Mouse (Mus musculus): ENCODE measurements around the gene Slc2a4.

Gene Slc2a4

DNA sequence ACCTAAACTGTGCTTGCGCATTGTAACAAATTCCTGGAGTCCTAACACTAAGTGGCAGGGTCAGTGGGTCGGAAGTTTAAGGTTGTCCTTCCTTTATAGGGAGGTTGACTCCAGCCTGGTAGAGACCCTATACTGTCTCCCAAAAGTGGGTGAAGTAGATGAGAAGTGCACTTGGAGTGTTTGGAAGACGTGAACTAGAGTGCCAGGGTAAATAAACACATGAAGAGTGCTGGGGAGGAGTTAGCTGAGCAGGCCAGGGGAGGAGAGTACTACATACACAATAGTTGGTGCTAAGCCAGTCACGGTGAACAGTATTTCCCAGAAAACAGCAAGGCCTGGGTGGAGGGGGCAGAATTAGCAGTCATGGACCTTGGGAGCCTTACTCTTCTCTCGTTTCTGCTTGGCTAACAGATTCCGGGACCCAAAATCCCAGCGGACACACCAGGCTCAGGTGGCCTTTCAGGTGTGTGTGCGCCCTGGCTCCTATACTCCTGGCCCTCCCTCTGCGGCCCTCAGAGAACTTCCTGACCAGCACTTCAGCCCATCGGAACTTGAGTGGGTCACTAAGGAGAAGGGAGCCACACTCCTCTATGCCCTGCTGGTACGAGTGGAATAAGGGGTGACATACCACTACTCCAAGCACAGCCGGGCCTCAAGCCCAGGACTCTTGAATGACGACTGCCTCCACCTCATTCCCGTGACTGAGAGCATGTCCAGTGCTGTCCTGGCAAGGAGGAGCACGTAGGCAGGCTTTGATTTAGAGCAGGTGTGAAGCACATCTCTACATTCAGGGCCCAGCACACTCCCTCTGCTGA lies 35.1 kb downstream of the Slc2a4 start:
- CTCF ChIA-PET: interaction anchor here in 1 of 4 experiments (0.6 kb wide), 1 partner anchor 88 kb away, joined by 3 read pairs; the partner anchor contains the start of gene Dvl2
- POLR2A ChIA-PET: interaction anchor here in 2 of 4 experiments (0.7 to 19.9 kb wide), 17 partner anchors 6 to 366 kb away, joined by 3 to 353 read pairs (median 4); partner anchors contain the start of genes 2810408A11Rik (in 2 of the 2), Eif5a (in 2 of the 2), Neurl4 (in 2 of the 2) and Slc2a4 (in 2 of the 2)

DNA sequence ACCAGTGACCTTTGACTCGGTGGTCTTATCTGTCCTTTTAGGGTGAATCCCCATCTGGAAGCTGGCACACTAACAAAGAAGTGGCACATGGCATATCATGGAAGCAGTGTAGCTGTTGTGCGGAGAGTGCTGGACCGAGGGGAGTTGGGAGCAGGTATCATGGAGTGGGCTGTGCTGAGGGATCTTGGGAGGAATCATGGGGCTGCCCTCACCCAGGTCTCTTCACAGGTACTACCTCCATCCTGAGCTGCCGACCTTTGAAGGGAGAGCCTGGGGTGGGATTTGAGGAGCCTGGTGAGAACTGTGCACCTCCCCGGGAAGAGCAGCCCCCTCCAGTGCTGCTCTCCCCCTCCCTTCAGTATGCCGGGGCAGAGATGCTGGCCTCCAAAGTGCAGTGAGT lies 36.3 kb downstream of the Slc2a4 start:
- CTCF ChIA-PET: interaction anchor here in 1 of 4 experiments (0.5 to 0.6 kb wide), 2 partner anchors 28 to 39 kb away, joined by 4 to 8 read pairs; no protein-coding TSS in a partner anchor
- POLR2A ChIA-PET: interaction anchor here (0.6 to 19.9 kb wide), 8 partner anchors 8 to 92 kb away, joined by 3 to 353 read pairs (median 6); partner anchors contain the start of genes 2810408A11Rik (in 3 of the 4), Neurl4 (in 3 of the 4), Eif5a (in 2 of the 4) and Gps2 (in 1 of the 4)

- ChIA-PET POLR2A (interaction anchor here (0.6 to 19.9 kb wide), 11 partner anchors 8 to 86 kb away, joined by 3 to 353 read pairs (median 4); partner anchors contain the start of genes 2810408A11Rik (in 3 of the 4), Neurl4 (in 3 of the 4), Eif5a (in 2 of the 4) and Acap1 (in 1 of the 4)), CTCF (interaction anchor here in 2 of 4 experiments (0.5 to 1.2 kb wide), 3 partner anchors 11 to 34 kb away, joined by 3 to 6 read pairs (median 4); partner anchors contain the start of genes 2810408A11Rik (in 1 of the 2) and Neurl4 (in 1 of the 2))
These were observed 37.0 kb downstream of the Slc2a4 start for GRCm38 (mm10) chr11:69910781-69911560.

- ChIA-PET POLR2A (interaction anchor here in 2 of 4 experiments (0.6 to 19.9 kb wide), 8 partner anchors 9 to 86 kb away, joined by 3 to 353 read pairs (median 5); partner anchors contain the start of genes 2810408A11Rik (in 2 of the 2), Neurl4 (in 2 of the 2), Ctdnep1 (in 1 of the 2) and Eif5a (in 1 of the 2)), CTCF (interaction anchor here in 1 of 4 experiments (0.9 to 1.2 kb wide), 2 partner anchors 10 to 33 kb away, joined by 3 to 6 read pairs; partner anchors contain the start of genes 2810408A11Rik and Neurl4)
These were observed 37.8 kb downstream of the Slc2a4 start for GRCm38 (mm10) chr11:69910177-69910576.

DNA sequence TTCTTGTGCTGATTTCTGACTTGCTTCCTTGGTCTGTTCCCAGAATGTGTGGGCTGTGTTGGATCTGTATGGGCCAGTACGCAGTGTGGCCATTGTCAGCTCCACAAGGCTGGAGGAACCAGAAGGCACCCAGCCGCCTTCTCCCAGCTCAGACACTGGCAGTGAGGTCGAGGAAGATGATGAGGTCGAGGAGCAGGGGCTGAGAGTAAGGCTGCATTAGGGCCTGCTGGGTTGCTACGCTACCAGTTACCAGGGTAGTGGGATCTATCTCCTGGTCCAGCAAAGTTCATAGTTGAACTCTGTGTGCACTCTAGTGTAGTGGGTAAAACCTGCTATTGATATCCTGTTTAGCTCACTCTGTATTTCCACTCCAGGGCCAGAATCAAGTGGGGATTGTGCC lies 38.8 kb downstream of the Slc2a4 start:
- CTCF ChIA-PET: interaction anchor here in 1 of 4 experiments (0.7 kb wide), 1 partner anchor 14 kb away, joined by 7 read pairs; no protein-coding TSS in a partner anchor
- POLR2A ChIA-PET: interaction anchor here in 3 of 4 experiments (0.7 to 19.9 kb wide), 9 partner anchors 9 to 253 kb away, joined by 3 to 353 read pairs (median 4); partner anchors contain the start of genes 2810408A11Rik (in 1 of the 3), Eif5a (in 1 of the 3), Elp5 (in 1 of the 3) and Gps2 (in 1 of the 3)

- ChIA-PET POLR2A (interaction anchor here in 3 of 4 experiments (0.7 to 19.9 kb wide), 9 partner anchors 8 to 252 kb away, joined by 3 to 353 read pairs (median 4); partner anchors contain the start of genes 2810408A11Rik (in 1 of the 3), Eif5a (in 1 of the 3), Elp5 (in 1 of the 3) and Gps2 (in 1 of the 3)), CTCF (no interaction called here)
These were observed 39.3 kb downstream of the Slc2a4 start for GRCm38 (mm10) chr11:69908645-69909044.

GRCm38 (mm10) chr11:69904311-69904710 lies 43.7 kb downstream of the Slc2a4 start:
- ChIA-PET CTCF (interaction anchor here in 3 of 4 experiments (0.6 to 1.4 kb wide), 3 partner anchors 17 to 215 kb away, joined by 4 to 6 read pairs (median 4); no protein-coding TSS in a partner anchor), POLR2A (interaction anchor here in 3 of 4 experiments (1.0 to 19.9 kb wide), 8 partner anchors 11 to 67 kb away, joined by 3 to 353 read pairs (median 6); partner anchors contain the start of genes Eif5a (in 2 of the 3), Gps2 (in 2 of the 3), Nlgn2 (in 1 of the 3) and Tmem256 (in 1 of the 3))

DNA sequence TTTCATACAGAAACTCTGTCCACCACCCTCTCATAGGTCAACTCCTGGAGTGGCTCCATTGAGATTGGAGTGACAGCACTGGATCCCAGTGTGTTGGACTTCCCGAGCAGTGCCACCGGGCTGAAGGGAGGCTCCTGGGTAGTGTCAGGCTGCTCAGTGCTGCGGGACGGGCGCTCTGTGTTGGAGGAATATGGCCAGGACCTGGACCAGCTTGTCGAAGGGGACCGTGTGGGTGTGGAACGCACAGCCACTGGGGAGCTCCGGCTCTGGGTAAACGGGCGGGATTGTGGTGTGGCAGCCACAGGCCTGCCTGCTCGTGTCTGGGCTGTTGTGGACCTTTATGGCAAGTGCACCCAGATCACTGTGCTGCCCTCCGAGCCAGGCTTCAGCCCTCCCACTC lies 45.0 kb downstream of the Slc2a4 start:
- ChIA-PET CTCF (interaction anchor here in 2 of 4 experiments (0.9 to 1.4 kb wide), 2 partner anchors 26 to 172 kb away, joined by 4 read pairs; no protein-coding TSS in a partner anchor), POLR2A (interaction anchor here in 3 of 4 experiments (0.6 to 19.9 kb wide), 18 partner anchors 8 to 148 kb away, joined by 3 to 353 read pairs (median 6); partner anchors contain the start of genes Eif5a (in 2 of the 3), Gps2 (in 2 of the 3), Ctdnep1 (in 1 of the 3) and Slc2a4 (in 1 of the 3))

DNA sequence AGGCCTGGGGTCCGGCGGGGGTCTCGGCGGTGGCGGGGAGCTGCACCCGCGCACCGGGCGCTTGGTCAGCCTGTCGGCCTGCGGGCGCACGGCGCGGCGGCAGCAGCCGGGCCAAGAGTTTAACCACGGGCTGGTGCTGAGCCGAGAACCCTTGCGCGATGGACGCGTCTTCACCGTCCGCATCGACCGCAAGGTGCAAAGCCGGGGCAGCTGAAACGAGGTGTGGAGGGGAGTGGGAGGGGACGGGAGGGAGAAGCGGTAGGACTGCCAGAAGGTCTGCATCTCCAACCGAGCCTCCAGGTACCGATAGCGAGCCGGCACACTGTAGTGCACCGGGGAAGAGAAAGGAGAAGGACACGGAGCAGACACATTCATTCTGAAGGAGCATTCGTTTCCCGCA lies 46.0 kb downstream of the Slc2a4 start:
- POLR2A ChIA-PET: interaction anchor here (0.8 to 19.9 kb wide), 52 partner anchors 9 to 311 kb away, joined by 3 to 353 read pairs (median 6); partner anchors contain the start of genes Eif5a (in 3 of the 4), Ctdnep1 (in 2 of the 4), Gps2 (in 2 of the 4) and Nlgn2 (in 2 of the 4)
- CTCF ChIA-PET: interaction anchor here in 3 of 4 experiments (0.6 to 1.6 kb wide), 8 partner anchors 15 to 50 kb away, joined by 3 to 6 read pairs (median 4); no protein-coding TSS in a partner anchor

- POLR2A ChIA-PET: interaction anchor here (0.6 to 19.9 kb wide), 71 partner anchors 9 to 320 kb away, joined by 3 to 353 read pairs (median 5); partner anchors contain the start of genes Ctdnep1 (in 3 of the 4), Eif5a (in 3 of the 4), Gps2 (in 2 of the 4) and Nlgn2 (in 2 of the 4)
- CTCF ChIA-PET: interaction anchor here (0.6 to 3.1 kb wide), 15 partner anchors 14 to 269 kb away, joined by 3 to 16 read pairs (median 4); partner anchors contain the start of genes Fxr2 (in 1 of the 4) and Tmem95 (in 1 of the 4)
These were observed 46.6 kb downstream of the Slc2a4 start for GRCm38 (mm10) chr11:69901406-69901846.

GRCm38 (mm10) chr11:69900471-69901405 lies 47.2 kb downstream of the Slc2a4 start, which contains the start of the genes 2810408A11Rik and Neurl4:
Gene 2810408A11Rik (minus strand): TSS chr11:69900987.
Gene Neurl4 (plus strand): TSS chr11:69901072.
- ChIA-PET CTCF (interaction anchor here (0.6 to 3.1 kb wide), 25 partner anchors 10 to 268 kb away, joined by 3 to 16 read pairs (median 4); partner anchors contain the start of genes Tmem95 (in 2 of the 4), Fxr2 (in 1 of the 4), Nlgn2 (in 1 of the 4) and Tmem256 (in 1 of the 4)), POLR2A (interaction anchor here (0.6 to 19.9 kb wide), 102 partner anchors 8 to 877 kb away, joined by 3 to 353 read pairs (median 4); partner anchors contain the start of genes Ctdnep1 (in 3 of the 4), Eif5a (in 3 of the 4), Tmem95 (in 3 of the 4) and Gps2 (in 2 of the 4))

- ChIA-PET CTCF (interaction anchor here (0.6 to 3.1 kb wide), 22 partner anchors 10 to 353 kb away, joined by 3 to 16 read pairs (median 5); partner anchors contain the start of genes Fxr2 (in 1 of the 4) and Tmem95 (in 1 of the 4)), POLR2A (interaction anchor here (0.6 to 19.9 kb wide), 70 partner anchors 9 to 878 kb away, joined by 3 to 353 read pairs (median 5); partner anchors contain the start of genes Eif5a (in 3 of the 4), Tmem95 (in 3 of the 4), Gps2 (in 2 of the 4) and Slc2a4 (in 2 of the 4))
These were observed 48.1 kb downstream of the Slc2a4 start for GRCm38 (mm10) chr11:69899870-69900269.

GRCm38 (mm10) chr11:69895291-69895690 lies 52.7 kb downstream of the Slc2a4 start, which contains the start of gene Acap1:
Gene Acap1 (minus strand): TSS chr11:69895539.
- ChIA-PET POLR2A (interaction anchor here in 3 of 4 experiments (0.5 to 3.1 kb wide), 21 partner anchors 8 to 767 kb away, joined by 3 to 18 read pairs (median 3); partner anchors contain the start of genes Tmem95 (in 2 of the 3), Eif5a (in 1 of the 3) and Gps2 (in 1 of the 3)), CTCF (interaction anchor here (0.6 to 2.4 kb wide), 9 partner anchors 8 to 307 kb away, joined by 3 to 14 read pairs (median 3); partner anchors contain the start of gene Kctd11 (in 2 of the 4))

GRCm38 (mm10) chr11:69894671-69895070 lies 53.3 kb downstream of the Slc2a4 start:
- CTCF ChIA-PET: interaction anchor here (0.6 to 2.4 kb wide), 8 partner anchors 14 to 307 kb away, joined by 3 to 14 read pairs (median 4); partner anchors contain the start of gene Kctd11 (in 2 of the 4)
- POLR2A ChIA-PET: interaction anchor here in 3 of 4 experiments (0.6 to 3.1 kb wide), 18 partner anchors 9 to 767 kb away, joined by 3 to 18 read pairs (median 4); partner anchors contain the start of genes Tmem95 (in 2 of the 3) and Gps2 (in 1 of the 3)

Data from embryonic stem cell, embryonic (primary cell).